Comparison of ENCODE assay signal across 8 mouse cellular contexts in the genomic region with DNA sequence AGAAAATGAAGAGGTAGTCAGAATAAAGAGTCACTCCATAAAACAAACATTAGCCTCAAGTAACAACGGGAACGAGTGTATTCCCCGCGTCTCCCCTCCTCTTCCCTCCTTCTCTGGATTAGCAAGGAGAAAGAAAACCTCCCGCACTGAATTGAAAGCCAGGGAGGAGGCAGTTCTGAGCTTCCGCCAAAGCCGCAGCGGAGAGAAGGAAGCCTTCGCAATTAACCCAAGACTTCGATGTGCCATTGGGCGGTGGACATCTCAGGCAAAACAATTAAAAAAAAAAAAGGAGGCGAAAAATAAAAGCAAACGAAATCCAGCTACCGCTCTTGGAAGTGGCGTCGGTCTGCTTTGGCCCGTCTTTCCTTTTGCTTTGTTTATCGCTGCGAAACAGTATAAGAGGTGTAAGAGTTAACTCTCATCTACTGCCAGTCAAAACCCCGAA. TPM values are rescaled to one million over a fixed set of nuclear protein-coding genes. Genes with fewer than 3 reads are reported as not detected.
DNase-seq lines count a peak whose midpoint lies in the region; ATAC-seq and TF ChIP-seq lines count a peak whose summit lies in the region.

No protein-coding gene starts in this region.

- 0 out of 2 replicates have a peak overlapping the region, but pooled peaks have one; percentile 14 for H3K4me2 ChIP-seq in limb, embryonic 14.5 days (replicated peaks; ENCODE audit: low read depth, low read length, severe bottlenecking)
- H3K4me2 ChIP-seq in midbrain, embryonic 16.5 days (ENCODE audit: low read length) = peak overlapping the region; percentile 50

- intact Hi-C loops in heart, postnatal 10 days (cut with DNase I) = loop anchor here (5.0 kb wide), 1 partner anchor 151 kb away; the partner anchor contains the start of gene Foxd2
- intact Hi-C loops in gastrocnemius, postnatal 14 days (cut with DNase I; ENCODE audit: low total_unique reads) = no loop called here

- no peak overlapping the region for H3K9ac ChIP-seq in limb, embryonic 14.5 days (ENCODE audit: low read depth, low read length, severe bottlenecking)
- H3K9ac ChIP-seq in midbrain, embryonic 16.5 days (ENCODE audit: low read depth, low read length) = peak overlapping the region; percentile 63

- H3K9me3 ChIP-seq in limb, embryonic 14.5 days (ENCODE audit: control insufficient read depth, low read length) = no peaks in the 10 kb centered on the region
- H3K9me3 ChIP-seq in midbrain, embryonic 16.5 days (replicated peaks; ENCODE audit: control insufficient read depth, low read length, poor library complexity, severe bottlenecking) = no peaks in the 10 kb centered on the region

- no peak for TF ChIP-seq POLR2A in spleen, adult 2 months (IDR thresholded peaks at IDR 0.05; ENCODE audit: low read depth, low read length)
- no peak for TF ChIP-seq POLR2A in limb, embryonic 14.5 days (IDR thresholded peaks at IDR 0.05; ENCODE audit: borderline replicate concordance, extremely low read depth, insufficient read depth, insufficient read length)

- H3K4me3 ChIP-seq in spleen, adult 2 months (ENCODE audit: extremely low read depth, insufficient read depth, insufficient read length) = peak overlapping the region; percentile 44
- 0 out of 2 replicates have a peak overlapping the region, but pooled peaks have one; percentile 1 for H3K4me3 ChIP-seq in limb, embryonic 14.5 days (replicated peaks; ENCODE audit: low read length)
- peak overlapping the region; percentile 40 for H3K4me3 ChIP-seq in midbrain, embryonic 16.5 days (ENCODE audit: low read depth, low read length)

- no peak for ATAC-seq in limb, embryonic 14.5 days (ENCODE audit: low FRiP score, low read depth)
- no peak for ATAC-seq in midbrain, embryonic 16.5 days

- TF ChIP-seq CTCF in spleen, adult 2 months (IDR thresholded peaks at IDR 0.05; ENCODE audit: extremely low read depth, insufficient read depth, insufficient read length, insufficient replicate concordance) = no peak

- H3K4me1 ChIP-seq in spleen, adult 2 months (ENCODE audit: control insufficient read depth, insufficient read depth, insufficient read length) = peaks cover 5% of the 10 kb centered on the region
- H3K4me1 ChIP-seq in limb, embryonic 14.5 days (ENCODE audit: control insufficient read depth, insufficient read depth, low read length) = peaks cover 15% of the 10 kb centered on the region
- H3K4me1 ChIP-seq in midbrain, embryonic 16.5 days (ENCODE audit: control insufficient read depth, insufficient read depth, low read length) = peaks cover 7% of the 10 kb centered on the region

- H3K36me3 ChIP-seq in spleen, adult 2 months (ENCODE audit: control insufficient read depth, insufficient read depth, low read length) = no peaks in the 10 kb centered on the region
- no peaks in the 10 kb centered on the region for H3K36me3 ChIP-seq in limb, embryonic 14.5 days (ENCODE audit: control insufficient read depth, insufficient read depth, low read length)
- no peaks in the 10 kb centered on the region for H3K36me3 ChIP-seq in midbrain, embryonic 16.5 days (ENCODE audit: control insufficient read depth, insufficient read depth, low read length)

- no peak for DNase-seq in spleen, adult 2 months (ENCODE audit: low read depth in 1 of 2, low spot score in 2 of 2)
- DNase-seq in spleen, postnatal 4 days (ENCODE audit: low spot score in 2 of 2) = no peak
- peak; percentile 50 to 63 for DNase-seq in heart, postnatal 10 days
- no peak for DNase-seq in limb, embryonic 14.5 days (ENCODE audit: low spot score)
- DNase-seq in gastrocnemius, postnatal 14 days = no peak
- DNase-seq in gastrocnemius, adult 18-20 months (ENCODE audit: low spot score) = no peak
- DNase-seq in MN1 (ENCODE audit: low spot score) = no peak

- peaks cover 33% of the 10 kb centered on the region for H3K27me3 ChIP-seq in spleen, adult 2 months (ENCODE audit: control insufficient read depth, insufficient read depth, low read length)
- H3K27me3 ChIP-seq in limb, embryonic 14.5 days (ENCODE audit: control insufficient read depth, insufficient read depth, low read length) = peaks cover 98% of the 10 kb centered on the region
- peaks cover 49% of the 10 kb centered on the region for H3K27me3 ChIP-seq in midbrain, embryonic 16.5 days (ENCODE audit: control insufficient read depth, insufficient read depth, low read depth, low read length)

- H3K27ac ChIP-seq in spleen, adult 2 months (ENCODE audit: insufficient read depth, low read length) = no peak overlapping the region
- H3K27ac ChIP-seq in limb, embryonic 14.5 days (replicated peaks; ENCODE audit: low read depth, low read length) = no peak overlapping the region
- peak overlapping the region; percentile 88 for H3K27ac ChIP-seq in midbrain, embryonic 16.5 days (ENCODE audit: low read length)

- WGBS in spleen, adult 2 months = 3% methylated on average over 20 of the region's 20 CpGs
- 1% methylated on average over 20 of the region's 20 CpGs for WGBS in limb, embryonic 14.5 days
- under 1% methylated on average over 20 of the region's 20 CpGs for WGBS in midbrain, embryonic 16.5 days

RNA-seq across cellular contexts. Expression of gene Tal1, which starts 2.1 kb away (rescaled TPM):
- 20.9 and 37.0 TPM in 2 replicates for polyA plus RNA-seq in spleen, adult 2 months (2012; rRNA removed)
- 1 to 10 TPM; 7.2 to 7.3 TPM for total RNA-seq in heart, postnatal 10 days (2021)
- polyA plus RNA-seq in limb, embryonic 14.5 days (2012; rRNA removed) = 3.4 and 4.4 TPM in 2 replicates
- polyA plus RNA-seq in limb, embryonic 14.5 days (2014; fragmentation: Nextera tagmentation; extraction: Ambion mirVana) = 1.6 and 1.7 TPM in 2 replicates
- polyA plus RNA-seq in midbrain, embryonic 16.5 days (2015; fragmentation: Nextera tagmentation; extraction: Ambion mirVana) = 4.6 and 6.4 TPM in 2 replicates
- total RNA-seq in gastrocnemius, postnatal 14 days (2021) = 1 to 10 TPM; 1.9 to 2.5 TPM
- 1 to 10 TPM in 1 of 2 experiments, under 1 TPM in 1; 0.93 to 1.0 TPM for total RNA-seq in gastrocnemius, adult 18-20 months (2021)

RNA-seq across cellular contexts. Expression of gene Pdzk1ip1, which starts 30.2 kb away (rescaled TPM):
- polyA plus RNA-seq in spleen, adult 2 months (2012; rRNA removed) = 79.3 and 89.6 TPM in 2 replicates
- 1 to 10 TPM in 1 of 2 experiments, under 1 TPM in 1; 0.74 to 1.5 TPM for total RNA-seq in heart, postnatal 10 days (2021)
- polyA plus RNA-seq in limb, embryonic 14.5 days (2012; rRNA removed) = 11.3 and 12.0 TPM in 2 replicates
- 14.7 and 21.9 TPM in 2 replicates for polyA plus RNA-seq in limb, embryonic 14.5 days (2014; fragmentation: Nextera tagmentation; extraction: Ambion mirVana)
- polyA plus RNA-seq in midbrain, embryonic 16.5 days (2015; fragmentation: Nextera tagmentation; extraction: Ambion mirVana) = 2.0 and 2.3 TPM in 2 replicates
- under 1 TPM in 1 of 2 experiments, not detected in 1; 0.57 TPM for total RNA-seq in gastrocnemius, postnatal 14 days (2021)
- not detected for total RNA-seq in gastrocnemius, adult 18-20 months (2021)

RNA-seq across cellular contexts. Expression of gene Stil, which starts 58.4 kb away (rescaled TPM):
- polyA plus RNA-seq in spleen, adult 2 months (2012; rRNA removed) = 1.2 TPM in 2 replicates
- 1 to 10 TPM; 3.2 to 3.3 TPM for total RNA-seq in heart, postnatal 10 days (2021)
- polyA plus RNA-seq in limb, embryonic 14.5 days (2012; rRNA removed) = 16.2 and 18.0 TPM in 2 replicates
- 11.5 and 12.8 TPM in 2 replicates for polyA plus RNA-seq in limb, embryonic 14.5 days (2014; fragmentation: Nextera tagmentation; extraction: Ambion mirVana)
- polyA plus RNA-seq in midbrain, embryonic 16.5 days (2015; fragmentation: Nextera tagmentation; extraction: Ambion mirVana) = 2.0 and 2.1 TPM in 2 replicates
- under 1 TPM; 0.84 to 0.86 TPM for total RNA-seq in gastrocnemius, postnatal 14 days (2021)
- total RNA-seq in gastrocnemius, adult 18-20 months (2021) = not detected

Comparison
In these comparisons a context has a peak if more than half of its experiments do, and no peak if none do; other contexts are left out.
1. DNase-seq: peak in heart, postnatal 10 days (2 of 2); none in spleen, adult 2 months (0 of 2), spleen, postnatal 4 days (0 of 2), limb, embryonic 14.5 days (single experiment), gastrocnemius, postnatal 14 days (single experiment), gastrocnemius, adult 18-20 months (single experiment) and MN1 (single experiment).
2. Peak in every context shown above with its lines, with median percentiles within 50 percentile points of each other: H3K4me3 ChIP-seq.